Mouse (Mus musculus) Patski (cell line): ENCODE measurements around the gene Gm13272. TPM values are rescaled to one million over a fixed set of nuclear protein-coding genes. Genes with fewer than 3 reads are reported as not detected.
"Not testable (repeated sequence)": the region's sequence is repeated elsewhere in the genome, so short reads cannot be mapped to it uniquely, and the experiment has no call there.

Source experiments
- ATAC-seq: fragments of 100-300 bp; one replicate; pipeline ENCODE4 v1.8.0; 2021
- CTCF ChIA-PET: fragments of 350-600 bp; sonication (Branson Sonifier 250); formaldehyde crosslinking; loops from one replicate; lab custom pipeline; 2022; ENCODE audit warnings: inconsistent platforms; lab: Charles Lee
- POLR2A ChIA-PET: fragments of 350-600 bp; sonication (Branson Sonifier 250); formaldehyde crosslinking; loops from one replicate; lab custom pipeline; 2022; ENCODE audit warnings: antibody characterized with exemption, inconsistent platforms; lab: Charles Lee
- DNase-seq: peaks from one replicate; pipeline ENCODE4 v3.0.0-alpha.2; 2011; ENCODE audit warnings: low read depth, low spot score
- H3K27me3 ChIP-seq: fragments of 371-371 bp; one replicate; pipeline ENCODE4 v1.5.1; 2021
- CTCF ChIP-seq: fragments of 100-300 bp; IDR thresholded peaks from one replicate; pipeline ENCODE4 v1.5.1; 2021
- in situ Hi-C: fragments of 300-500 bp; cut with MboI; formaldehyde crosslinking; loops from 3 replicates; pipeline ENCODE4 v1.11.1; 2018; ENCODE audit warnings: low pct_unique_long_range_greater_than_20kb, mixed read lengths
- polyA plus RNA-seq: library from polyadenylated mRNA; unstranded; gene quantifications from one replicate; pipeline ENCODE4 v1.2.3, GENCODE M21; 2021

Gene Gm13272
- polyA plus RNA-seq, 1 experiment from 2014 or later = not detected

- CTCF ChIA-PET, in situ Hi-C loops, DNase-seq, ATAC-seq, POLR2A ChIA-PET, H3K27me3 ChIP-seq: not testable (repeated sequence)
Measured at GRCm38 (mm10) chr4:88802954-88803353, 23.3 kb downstream of the Gm13272 start, which contains the start of gene Gm13287. Gene Gm13287, plus strand, starts transcription at chr4:88803254.

- H3K27me3 ChIP-seq, ATAC-seq, CTCF ChIA-PET, POLR2A ChIA-PET, in situ Hi-C loops, DNase-seq: not testable (repeated sequence)
Measured at GRCm38 (mm10) chr4:88805231-88805630, 25.6 kb downstream of the Gm13272 start, which contains the start of gene Gm13288. Gene Gm13288, plus strand, starts transcription at chr4:88805531.

- CTCF ChIA-PET, POLR2A ChIA-PET, H3K27me3 ChIP-seq, in situ Hi-C loops, ATAC-seq, DNase-seq: not testable (repeated sequence)
Measured at GRCm38 (mm10) chr4:88805761-88806160, 26.1 kb downstream of the Gm13272 start.

GRCm38 (mm10) chr4:88815928-88816327, 36.3 kb downstream of the Gm13272 start, which contains the start of gene Ifna7:
Gene Ifna7, plus strand, starts transcription at chr4:88816228.
- ChIA-PET POLR2A (no interaction called here), CTCF (no interaction called here)
- H3K27me3 ChIP-seq = no peaks in the 10 kb centered on the region
- ATAC-seq (no peak), DNase-seq (no peak)
- no peak for TF ChIP-seq CTCF
- in situ Hi-C loops = no loop called here

- no peaks in the 10 kb centered on the region for H3K27me3 ChIP-seq
- DNase-seq (no peak), ATAC-seq (no peak)
- in situ Hi-C loops = no loop called here
- CTCF ChIA-PET = interaction anchor here (1.2 kb wide), 1 partner anchor 11 kb away, joined by 5 read pairs; no protein-coding TSS in a partner anchor
- no peak for TF ChIP-seq CTCF
- POLR2A ChIA-PET = no interaction called here
Measured at GRCm38 (mm10) chr4:88819659-88820058, 40.0 kb downstream of the Gm13272 start, which contains the start of gene Ifna11. Gene Ifna11, plus strand, starts transcription at chr4:88819959.

GRCm38 (mm10) chr4:88822995-88823394, 43.3 kb downstream of the Gm13272 start:
- POLR2A ChIA-PET = no interaction called here
- no peak for DNase-seq
- CTCF ChIA-PET = interaction anchor here (1.9 kb wide), 1 partner anchor 8 kb away, joined by 10 read pairs; no protein-coding TSS in a partner anchor
- H3K27me3 ChIP-seq = no peaks in the 10 kb centered on the region
- peak; percentile 34 for TF ChIP-seq CTCF
- no peak for ATAC-seq
- in situ Hi-C loops = no loop called here

GRCm38 (mm10) chr4:88827116-88827515, 47.5 kb downstream of the Gm13272 start, which contains the start of gene Ifna6:
Gene Ifna6, plus strand, starts transcription at chr4:88827416.
- ATAC-seq, DNase-seq, H3K27me3 ChIP-seq, CTCF ChIA-PET, POLR2A ChIA-PET: not testable (repeated sequence)
- in situ Hi-C loops = loop anchor here (25.0 kb wide), 4 partner anchors 665 to 1715 kb away; partner anchors contain the start of gene Dmrta1

Other genes starting within 250 kb of the Gm13272 start
- not detected for gene Ifna15, start 221.6 kb upstream of the Gm13272 start, polyA plus RNA-seq
- not detected for gene Ifna14, start 208.1 kb upstream of the Gm13272 start, polyA plus RNA-seq
- not detected for gene Ifna9, start 187.5 kb upstream of the Gm13272 start, polyA plus RNA-seq
- gene Ifna12, start 176.5 kb upstream of the Gm13272 start, polyA plus RNA-seq = not detected
- not detected for gene C87499, start 145.4 kb upstream of the Gm13272 start, polyA plus RNA-seq
- gene Ifna13, start 135.4 kb upstream of the Gm13272 start, polyA plus RNA-seq = not detected
- gene Ifna16, start 102.9 kb upstream of the Gm13272 start, polyA plus RNA-seq = not detected
- gene Ifna2, start 95.9 kb upstream of the Gm13272 start, polyA plus RNA-seq = not detected
- gene Ifnab, start 88.5 kb upstream of the Gm13272 start, polyA plus RNA-seq = not detected
- 1.3 TPM for gene Gm26566, start 58.0 kb upstream of the Gm13272 start, polyA plus RNA-seq
- gene Klhl9, start 57.4 kb upstream of the Gm13272 start, polyA plus RNA-seq = 18.2 TPM
- gene Gm13271, start 25.0 kb upstream of the Gm13272 start, polyA plus RNA-seq = not detected
- not detected for gene Gm13283, start 19.7 kb upstream of the Gm13272 start, polyA plus RNA-seq
- 2.7 TPM for gene Gm13290, start 6.0 kb upstream of the Gm13272 start, polyA plus RNA-seq
- gene Gm13289, start 2.9 kb upstream of the Gm13272 start, polyA plus RNA-seq = not detected
- not detected for gene Ifnz, start 2.3 kb downstream of the Gm13272 start, polyA plus RNA-seq
- 2.4 TPM for gene Gm13276, start 5.9 kb downstream of the Gm13272 start, polyA plus RNA-seq
- gene Gm13277, start 8.8 kb downstream of the Gm13272 start, polyA plus RNA-seq = not detected
- gene Gm13278, start 11.7 kb downstream of the Gm13272 start, polyA plus RNA-seq = not detected
- not detected for gene Gm13275, start 14.6 kb downstream of the Gm13272 start, polyA plus RNA-seq
- gene Gm13279, start 17.5 kb downstream of the Gm13272 start, polyA plus RNA-seq = not detected
- 1.1 TPM for gene Gm13285, start 19.8 kb downstream of the Gm13272 start, polyA plus RNA-seq
- gene Gm13287, start 23.4 kb downstream of the Gm13272 start, polyA plus RNA-seq = 2.1 TPM
- gene Gm13288, start 25.7 kb downstream of the Gm13272 start, polyA plus RNA-seq = 0.22 TPM
- not detected for gene Ifna7, start 36.4 kb downstream of the Gm13272 start, polyA plus RNA-seq
- gene Ifna11, start 40.1 kb downstream of the Gm13272 start, polyA plus RNA-seq = not detected
- not detected for gene Ifna6, start 47.6 kb downstream of the Gm13272 start, polyA plus RNA-seq
- not detected for gene Ifna5, start 55.7 kb downstream of the Gm13272 start, polyA plus RNA-seq
- gene Ifna4, start 62.0 kb downstream of the Gm13272 start, polyA plus RNA-seq = not detected
- not detected for gene Ifna1, start 70.2 kb downstream of the Gm13272 start, polyA plus RNA-seq
- 0.15 TPM for gene Ifne, start 100.4 kb downstream of the Gm13272 start, polyA plus RNA-seq